Mouse (Mus musculus): ENCODE results near the gene Rnasek. TPM values are rescaled to one million over a fixed set of nuclear protein-coding genes. Genes with fewer than 3 reads are reported as not detected.

The Rnasek gene
- polyA plus RNA-seq, 1 experiment from 2014 or later: 278 TPM

GRCm38 (mm10) chr11:70221603-70222500 is 17.8 kb downstream of the Rnasek start:
- peak overlapping the region; percentile 82 for H3K4me2 ChIP-seq (replicated peaks)
- H3K27ac ChIP-seq (replicated peaks): peak overlapping the region; percentile 93
- peak overlapping the region; percentile 72 for H3K9ac ChIP-seq (replicated peaks)
- peaks cover 42% of the 10 kb centered on the region for H3K4me1 ChIP-seq
- ATAC-seq (replicated peaks): no peak
- H3K36me3 ChIP-seq: no peaks in the 10 kb centered on the region; the same call in 1 of the 2 replicates
- 8% methylated on average over 14 of the region's 14 CpGs for WGBS
- H3K4me3 ChIP-seq: peak overlapping the region; percentile 64
- H3K27me3 ChIP-seq: peaks cover 8% of the 10 kb centered on the region; the same call in 1 of the 2 replicates
- no peaks in the 10 kb centered on the region for H3K9me3 ChIP-seq

- Histone ChIP-seq H3K36me3 (peaks cover 3% of the 10 kb centered on the region; the same call in 1 of the 2 replicates), H3K4me2 (replicated peaks) (peak within 1 kb of the TSS; percentile 82), H3K4me3 (peak within 1 kb of the TSS; percentile 64), H3K9me3 (no peaks in the 10 kb centered on the region), H3K27ac (replicated peaks) (peak within 1 kb of the TSS; percentile 93), H3K4me1 (peaks cover 33% of the 10 kb centered on the region), H3K9ac (replicated peaks) (peak within 1 kb of the TSS; percentile 77), H3K27me3 (peaks cover 11% of the 10 kb centered on the region)
- peak; percentile 95 for ATAC-seq (replicated peaks)
- WGBS: under 1% methylated on average over 28 of the region's 28 CpGs
Measured at GRCm38 (mm10) chr11:70220731-70221602, 18.7 kb downstream of the Rnasek start, which contains the start of gene Slc16a13. Slc16a13 (minus strand) TSS chr11:70221064.

- H3K9ac ChIP-seq (replicated peaks): peak overlapping the region; percentile 77
- H3K4me2 ChIP-seq (replicated peaks): peak overlapping the region; percentile 82
- under 1% methylated on average over 24 of the region's 24 CpGs for WGBS
- H3K4me3 ChIP-seq: peak overlapping the region; percentile 64
- ATAC-seq (replicated peaks): peak; percentile 4; the same call in 1 of the 2 replicates
- H3K27ac ChIP-seq (replicated peaks): peak overlapping the region; percentile 93
- peaks cover 30% of the 10 kb centered on the region for H3K4me1 ChIP-seq
- H3K27me3 ChIP-seq: peaks cover 17% of the 10 kb centered on the region
- peaks cover 3% of the 10 kb centered on the region; the same call in 1 of the 2 replicates for H3K36me3 ChIP-seq
- no peaks in the 10 kb centered on the region for H3K9me3 ChIP-seq
Measured at GRCm38 (mm10) chr11:70220323-70220722, 19.3 kb downstream of the Rnasek start.

- peak overlapping the region; percentile 64 for H3K4me3 ChIP-seq
- H3K9me3 ChIP-seq: no peaks in the 10 kb centered on the region
- peak overlapping the region; percentile 82 for H3K4me2 ChIP-seq (replicated peaks)
- H3K9ac ChIP-seq (replicated peaks): peak overlapping the region; percentile 77
- H3K36me3 ChIP-seq: peaks cover 3% of the 10 kb centered on the region; the same call in 1 of the 2 replicates
- H3K27me3 ChIP-seq: peaks cover 22% of the 10 kb centered on the region
- WGBS: 56% methylated on average over 7 of the region's 7 CpGs
- peak overlapping the region; percentile 93 for H3K27ac ChIP-seq (replicated peaks)
- ATAC-seq (replicated peaks): no peak
- H3K4me1 ChIP-seq: peaks cover 31% of the 10 kb centered on the region
Measured at GRCm38 (mm10) chr11:70219873-70220272, 19.8 kb downstream of the Rnasek start.

- H3K27me3 ChIP-seq: peaks cover 31% of the 10 kb centered on the region
- H3K36me3 ChIP-seq: peaks cover 3% of the 10 kb centered on the region; the same call in 1 of the 2 replicates
- WGBS: 86% methylated on average over 15 of the region's 15 CpGs
- H3K4me2 ChIP-seq (replicated peaks): peak overlapping the region; percentile 82
- no peak overlapping the region for H3K27ac ChIP-seq (replicated peaks)
- no peaks in the 10 kb centered on the region for H3K9me3 ChIP-seq
- H3K4me3 ChIP-seq: peak overlapping the region; percentile 64; the same call in 1 of the 2 replicates
- H3K4me1 ChIP-seq: peaks cover 41% of the 10 kb centered on the region
- H3K9ac ChIP-seq (replicated peaks): no peak overlapping the region
- no peak for ATAC-seq (replicated peaks)
Measured at GRCm38 (mm10) chr11:70218741-70219470, 20.7 kb downstream of the Rnasek start.

GRCm38 (mm10) chr11:70218039-70218438 is 21.6 kb downstream of the Rnasek start:
- H3K27ac ChIP-seq (replicated peaks): no peak overlapping the region
- peaks cover 40% of the 10 kb centered on the region for H3K27me3 ChIP-seq
- peaks cover 48% of the 10 kb centered on the region for H3K4me1 ChIP-seq
- peaks cover 3% of the 10 kb centered on the region; the same call in 1 of the 2 replicates for H3K36me3 ChIP-seq
- no peak overlapping the region for H3K4me2 ChIP-seq (replicated peaks)
- no peak overlapping the region for H3K4me3 ChIP-seq
- H3K9me3 ChIP-seq: no peaks in the 10 kb centered on the region
- H3K9ac ChIP-seq (replicated peaks): no peak overlapping the region
- 92% methylated on average over 4 of the region's 4 CpGs for WGBS
- no peak for ATAC-seq (replicated peaks)

- Histone ChIP-seq H3K27me3 (peaks cover 49% of the 10 kb centered on the region), H3K27ac (replicated peaks) (no peak overlapping the region), H3K9ac (replicated peaks) (no peak overlapping the region), H3K4me1 (peaks cover 37% of the 10 kb centered on the region), H3K4me3 (no peak overlapping the region), H3K4me2 (replicated peaks) (no peak overlapping the region), H3K36me3 (peaks cover 3% of the 10 kb centered on the region; the same call in 1 of the 2 replicates), H3K9me3 (no peaks in the 10 kb centered on the region)
- ATAC-seq (replicated peaks): no peak
- 49% methylated on average over 3 of the region's 3 CpGs for WGBS
Measured at GRCm38 (mm10) chr11:70216103-70216502, 23.5 kb downstream of the Rnasek start.

GRCm38 (mm10) chr11:70215301-70215700 is 24.3 kb downstream of the Rnasek start:
- Histone ChIP-seq H3K9me3 (no peaks in the 10 kb centered on the region), H3K27ac (replicated peaks) (no peak overlapping the region), H3K4me3 (0 out of 2 replicates have a peak overlapping the region, but pooled peaks have one; percentile 39), H3K4me2 (replicated peaks) (no peak overlapping the region), H3K27me3 (peaks cover 49% of the 10 kb centered on the region), H3K9ac (replicated peaks) (no peak overlapping the region), H3K36me3 (peaks cover 3% of the 10 kb centered on the region; the same call in 1 of the 2 replicates), H3K4me1 (peaks cover 37% of the 10 kb centered on the region)
- no peak for ATAC-seq (replicated peaks)
- 12% methylated on average over 22 of the region's 22 CpGs for WGBS

GRCm38 (mm10) chr11:70214856-70215209 is 24.8 kb downstream of the Rnasek start:
- Histone ChIP-seq H3K27me3 (peaks cover 49% of the 10 kb centered on the region), H3K4me1 (peaks cover 34% of the 10 kb centered on the region), H3K27ac (replicated peaks) (no peak overlapping the region), H3K9ac (replicated peaks) (no peak overlapping the region), H3K4me2 (replicated peaks) (peak overlapping the region; percentile 65), H3K9me3 (no peaks in the 10 kb centered on the region), H3K36me3 (peaks cover 3% of the 10 kb centered on the region; the same call in 1 of the 2 replicates), H3K4me3 (peak overlapping the region; percentile 39)
- WGBS: 6% methylated on average over 18 of the region's 18 CpGs
- no peak for ATAC-seq (replicated peaks)

- peak overlapping the region; percentile 65 for H3K4me2 ChIP-seq (replicated peaks)
- no peak overlapping the region for H3K27ac ChIP-seq (replicated peaks)
- peak; percentile 46; the same call in 1 of the 2 replicates for ATAC-seq (replicated peaks)
- WGBS: 1% methylated on average over 46 of the region's 46 CpGs
- H3K4me3 ChIP-seq: peak overlapping the region; percentile 39
- H3K27me3 ChIP-seq: peaks cover 49% of the 10 kb centered on the region
- H3K9me3 ChIP-seq: no peaks in the 10 kb centered on the region
- H3K36me3 ChIP-seq: peaks cover 3% of the 10 kb centered on the region; the same call in 1 of the 2 replicates
- peak overlapping the region; percentile 41 for H3K9ac ChIP-seq (replicated peaks)
- H3K4me1 ChIP-seq: peaks cover 28% of the 10 kb centered on the region
Measured at GRCm38 (mm10) chr11:70214191-70214855, 25.3 kb downstream of the Rnasek start.

Data from forebrain, embryonic 15.5 days (tissue).